Mouse (Mus musculus): ENCODE data around the gene Olfm2.
"Not testable (repeated sequence)": the region's sequence is repeated elsewhere in the genome, so short reads cannot be mapped to it uniquely, and the experiment has no call there.

Gene Olfm2

DNA sequence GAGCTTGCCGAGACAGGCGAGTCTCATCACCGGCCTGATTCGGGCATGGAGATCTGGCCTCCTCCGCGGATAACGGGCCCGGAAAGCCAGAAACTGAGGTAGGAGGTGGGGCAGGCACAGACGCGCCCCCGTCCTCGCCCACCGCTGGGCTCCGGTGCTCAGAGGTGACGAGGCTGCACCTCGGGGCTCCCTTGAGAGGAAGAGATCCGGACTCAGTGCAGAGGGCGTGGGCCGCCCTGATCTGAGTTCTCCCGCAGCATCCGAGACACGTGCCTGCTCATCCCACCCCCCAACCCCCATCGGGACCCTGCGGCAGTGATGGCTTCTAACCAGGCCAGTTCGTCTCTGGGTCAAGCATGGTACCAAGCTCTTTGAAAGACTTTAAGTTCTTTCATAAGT lies 93.9 kb downstream of the Olfm2 start:
- no peak for DNase-seq

DNA sequence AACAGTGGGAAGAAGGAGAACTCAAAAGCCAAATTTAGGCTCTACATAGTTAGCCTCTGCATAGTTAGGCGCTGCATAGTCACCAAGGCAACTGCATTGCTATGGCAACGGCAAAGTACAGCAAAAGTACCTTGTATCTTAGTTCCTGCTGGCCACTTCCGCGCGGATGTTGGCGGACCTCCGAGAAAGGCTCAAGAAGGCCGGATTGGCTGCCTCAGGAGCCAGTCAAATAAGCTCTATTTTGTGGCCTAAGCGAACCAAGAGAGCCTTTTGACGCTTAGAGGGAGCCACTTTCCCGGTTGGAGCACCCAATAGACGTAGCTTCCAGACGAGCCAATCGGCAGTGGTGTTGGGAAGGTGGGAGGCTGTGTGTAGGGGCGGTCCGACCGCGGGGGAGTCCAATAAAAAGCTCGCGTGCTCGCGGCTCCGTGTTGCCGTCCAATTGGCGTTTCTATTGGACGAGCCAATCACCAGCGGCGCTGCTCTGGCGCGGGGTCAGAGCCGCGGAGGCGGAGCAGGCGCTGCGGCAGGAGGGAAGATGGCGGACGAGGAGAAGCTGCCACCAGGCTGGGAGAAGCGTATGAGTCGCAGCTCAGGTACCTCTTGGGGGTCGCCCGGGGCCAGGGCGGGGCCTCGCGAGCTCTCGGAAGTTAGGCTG lies 94.4 kb downstream of the Olfm2 start, which contains the start of gene Pin1:
Gene Pin1 (plus strand): TSS at position 494 of the 658 bp plus-strand sequence.
- peak; percentile 100 for DNase-seq

DNA sequence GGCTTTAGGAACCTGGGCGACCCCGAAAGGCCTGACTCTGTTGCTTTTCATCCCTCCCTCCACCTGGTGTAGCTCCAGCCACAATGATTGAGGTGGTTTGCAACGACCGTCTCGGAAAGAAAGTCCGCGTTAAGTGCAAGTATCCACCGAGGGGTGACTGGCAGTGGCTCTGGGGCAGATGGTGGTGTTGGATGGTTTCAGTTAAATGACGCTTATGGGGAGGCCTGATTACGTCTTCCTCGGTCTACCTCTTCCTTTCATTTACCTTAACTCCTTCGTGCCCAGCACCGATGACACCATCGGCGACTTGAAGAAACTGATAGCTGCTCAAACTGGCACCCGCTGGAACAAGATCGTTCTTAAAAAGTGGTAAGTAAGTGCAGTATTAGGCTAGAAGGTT lies 101.0 kb downstream of the Olfm2 start:
- DNase-seq, result no peak

DNA sequence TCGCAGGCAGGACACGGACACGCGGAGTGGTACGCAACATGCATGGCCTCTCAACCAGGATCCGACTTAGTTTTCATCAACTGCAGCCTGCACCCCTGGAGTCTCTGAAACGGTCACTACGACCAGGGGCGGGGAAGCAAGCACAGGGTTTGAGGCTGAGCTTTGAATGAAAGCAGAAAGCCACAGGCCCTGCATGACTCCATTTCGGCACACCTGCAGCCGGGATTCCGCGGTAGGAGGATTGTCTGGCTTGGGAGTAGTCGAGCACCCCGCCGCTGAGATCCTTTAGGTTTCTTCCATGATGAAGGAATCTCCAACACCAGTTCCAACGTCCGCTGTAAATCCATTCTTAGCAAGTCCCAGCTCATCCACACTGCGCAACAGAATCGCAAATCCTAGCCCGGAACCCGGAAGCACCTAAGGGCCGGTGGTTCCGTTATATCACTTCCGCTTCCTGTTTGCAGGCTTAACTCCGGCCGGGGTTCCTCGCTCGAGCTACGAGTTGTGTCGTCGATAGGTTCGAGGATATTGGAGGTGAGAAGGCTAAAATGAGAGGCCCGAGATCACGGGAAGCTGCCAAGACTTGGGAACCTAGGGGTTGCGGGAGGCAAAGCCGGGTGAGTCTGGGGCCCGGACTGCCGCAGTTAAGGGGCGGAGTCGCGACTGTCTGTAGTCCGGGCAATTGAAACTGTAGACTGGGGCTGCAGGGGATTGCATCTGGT lies 101.6 kb downstream of the Olfm2 start, which contains the start of gene Fbxl12:
Gene Fbxl12 (minus strand): TSS at position 408 of the 722 bp plus-strand sequence.
- peak; percentile 92 for DNase-seq

DNA sequence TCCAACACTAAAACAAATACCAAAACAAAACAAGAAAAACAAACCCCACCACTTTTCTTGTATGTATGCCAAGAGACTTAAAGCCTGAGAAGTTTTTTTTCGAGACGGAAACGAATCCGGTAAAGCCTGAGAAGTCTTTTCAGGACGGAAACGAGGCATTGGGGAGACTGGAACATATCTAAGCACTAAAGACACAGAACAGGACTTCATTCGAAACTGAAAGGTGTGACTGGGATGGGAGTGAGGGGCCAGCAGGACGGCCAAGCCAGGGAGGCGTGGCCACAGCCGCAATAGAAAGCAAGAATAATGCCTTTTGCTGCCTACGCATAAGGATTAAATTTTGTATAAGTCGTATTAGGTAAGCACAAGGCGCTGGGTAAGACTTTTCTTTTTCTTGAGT lies 102.4 kb downstream of the Olfm2 start:
- no peak for DNase-seq

DNA sequence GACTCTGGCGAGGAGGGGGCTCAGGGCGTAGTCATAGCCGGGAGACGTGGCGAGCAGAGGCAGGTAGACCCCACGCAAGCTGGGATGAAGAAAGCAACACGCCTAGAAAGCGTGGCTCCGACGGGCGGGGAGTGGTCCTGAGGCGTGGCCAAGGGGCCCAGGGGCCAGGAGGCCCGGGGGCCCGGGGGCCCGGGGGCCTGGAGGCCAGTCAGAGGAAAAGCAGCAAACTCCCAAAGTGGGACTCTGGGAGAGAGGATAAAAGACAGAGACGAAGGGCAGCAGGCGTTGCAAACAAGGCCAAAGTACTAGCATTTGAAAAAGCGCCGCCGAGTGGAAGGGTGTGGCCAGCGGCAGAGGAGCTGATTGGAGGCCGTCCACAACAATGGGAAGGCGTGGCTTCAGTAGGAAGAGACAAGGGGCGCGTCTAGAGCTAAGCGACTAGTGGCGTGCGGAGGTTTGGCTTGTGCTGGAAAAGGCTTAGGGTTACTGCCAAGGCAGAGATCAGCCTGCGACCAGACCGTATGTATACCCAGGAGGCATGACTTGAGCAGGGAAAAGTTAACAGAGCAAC lies 103.2 kb downstream of the Olfm2 start:
- peak; percentile 96 for DNase-seq

GRCm38 (mm10) chr9:20642101-20642895 lies 103.9 kb downstream of the Olfm2 start, which contains the start of gene Ubl5:
Gene Ubl5, plus strand, starts transcription at chr9:20642878.
- DNase-seq, result peak; percentile 98

- DNase-seq, result no peak
Observed at GRCm38 (mm10) chr9:20641501-20641900, 104.6 kb downstream of the Olfm2 start.

- no peak for DNase-seq
Observed at GRCm38 (mm10) chr9:20639486-20639885, 106.7 kb downstream of the Olfm2 start.

GRCm38 (mm10) chr9:20638552-20638951 lies 107.6 kb downstream of the Olfm2 start:
- no peak for DNase-seq

DNA sequence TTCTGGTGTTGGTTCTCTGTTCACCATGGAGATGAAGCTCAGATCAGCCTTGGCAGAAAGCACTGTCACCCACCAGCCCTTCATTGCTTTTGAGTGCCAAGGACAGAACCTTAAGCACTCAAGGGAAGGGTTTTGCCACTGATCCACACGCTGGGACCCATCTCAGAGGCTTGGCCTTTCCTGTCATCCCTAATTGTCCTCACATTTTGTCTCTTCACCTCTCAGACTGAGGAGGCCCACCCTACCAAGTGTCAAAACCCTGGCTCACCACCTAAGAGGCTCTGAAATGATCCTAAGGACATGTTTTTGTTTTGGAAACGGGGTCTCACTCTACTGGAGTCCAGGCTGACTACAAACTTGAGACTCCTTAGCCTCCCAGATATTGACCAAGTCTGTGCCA lies 109.4 kb downstream of the Olfm2 start:
- no peak for DNase-seq

GRCm38 (mm10) chr9:20636256-20636655 lies 109.9 kb downstream of the Olfm2 start:
- no peak for DNase-seq

DNA sequence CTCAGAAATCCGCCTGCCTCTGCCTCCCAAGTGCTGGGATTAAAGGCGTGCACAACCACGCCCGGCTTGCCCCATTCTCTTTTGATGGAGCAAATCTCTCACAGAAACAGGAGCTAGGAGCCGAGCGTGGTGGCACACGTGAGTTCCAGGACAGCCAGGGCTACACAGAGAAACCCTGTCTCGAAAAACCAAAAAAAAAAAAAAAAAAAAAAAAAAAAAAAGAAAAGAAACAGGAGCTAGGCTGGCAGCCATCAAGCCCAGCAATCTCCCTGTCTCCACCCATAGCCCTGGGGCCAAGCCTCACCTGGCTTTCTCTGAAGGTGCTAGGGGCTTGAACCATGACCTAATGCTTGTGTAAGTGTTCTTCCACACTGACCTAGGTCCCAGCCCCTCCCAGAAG lies 110.5 kb downstream of the Olfm2 start:
- not testable (repeated sequence) for DNase-seq

DNA sequence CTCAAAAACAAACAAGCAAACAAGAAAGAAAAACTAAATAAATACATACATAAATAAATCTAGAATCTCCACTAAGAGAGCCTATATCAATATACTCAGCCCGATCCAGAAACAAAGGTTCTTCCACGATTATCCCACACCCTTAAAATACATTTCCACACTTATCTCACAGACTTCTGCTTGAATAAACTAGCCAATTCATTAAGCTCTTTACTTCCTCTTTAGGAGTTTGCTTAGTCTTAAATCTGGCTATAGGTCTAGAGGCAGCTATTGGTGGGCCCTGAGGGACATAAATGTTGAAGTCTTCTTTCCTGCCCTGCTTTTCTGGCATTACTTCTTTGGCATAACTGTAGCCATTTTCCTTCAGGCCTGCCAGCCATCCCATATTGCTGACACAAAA lies 114.8 kb downstream of the Olfm2 start:
- no peak for DNase-seq
